Mouse (Mus musculus) urinary bladder, adult 2 months (tissue): ENCODE results near the gene Mfap2. TPM values are rescaled to one million over a fixed set of nuclear protein-coding genes. Genes with fewer than 3 reads are reported as not detected.

ENCODE experiments used
- DNase-seq: peaks from one replicate; pipeline ENCODE4 v3.0.0; 2022; ENCODE audit warnings: low spot score
- polyA plus RNA-seq: library from polyadenylated mRNA; depleted of rRNA; stranded (reverse); fragments of >200 nt; gene quantifications from 2 replicates; pipeline ENCODE4 v1.2.3, GENCODE M21; 2012

Mfap2 gene
- polyA plus RNA-seq, 1 experiment: 37.9 TPM

GRCm38 (mm10) chr4:141024992-141025391, 14.8 kb downstream of the Mfap2 start:
- DNase-seq: no peak

- DNase-seq: no peak
Measured at GRCm38 (mm10) chr4:141030541-141031206, 20.5 kb downstream of the Mfap2 start.

GRCm38 (mm10) chr4:141031733-141032132, 21.5 kb downstream of the Mfap2 start:
- peak; percentile 65 for DNase-seq

GRCm38 (mm10) chr4:141033606-141034549, 23.7 kb downstream of the Mfap2 start:
- DNase-seq: no peak

- no peak for DNase-seq
Measured at GRCm38 (mm10) chr4:141041117-141041516, 30.9 kb downstream of the Mfap2 start.

DNA sequence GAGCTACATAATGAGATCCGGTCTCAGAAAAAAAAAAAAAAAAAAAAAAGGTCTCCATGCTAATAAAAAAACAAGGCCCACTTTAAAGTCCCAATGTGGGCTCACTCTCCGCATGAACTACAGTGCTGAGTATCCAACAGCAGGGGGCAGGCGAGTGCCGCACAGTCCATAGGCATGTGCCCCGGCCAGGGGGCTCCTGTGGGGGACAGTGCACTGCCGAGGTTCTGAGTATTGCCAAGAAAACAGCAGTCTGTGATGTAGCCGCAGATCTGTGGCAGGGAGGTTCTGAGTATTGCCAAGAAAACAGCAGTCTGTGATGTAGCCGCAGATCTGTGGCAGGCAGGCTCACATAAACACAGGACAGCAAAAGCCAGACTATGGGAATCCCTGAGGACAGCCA, 34.6 kb downstream of the Mfap2 start:
- no peak for DNase-seq

GRCm38 (mm10) chr4:141048810-141049475, 38.7 kb downstream of the Mfap2 start:
- no peak for DNase-seq

- DNase-seq: no peak
Measured at GRCm38 (mm10) chr4:141049476-141049835, 39.2 kb downstream of the Mfap2 start.

DNA sequence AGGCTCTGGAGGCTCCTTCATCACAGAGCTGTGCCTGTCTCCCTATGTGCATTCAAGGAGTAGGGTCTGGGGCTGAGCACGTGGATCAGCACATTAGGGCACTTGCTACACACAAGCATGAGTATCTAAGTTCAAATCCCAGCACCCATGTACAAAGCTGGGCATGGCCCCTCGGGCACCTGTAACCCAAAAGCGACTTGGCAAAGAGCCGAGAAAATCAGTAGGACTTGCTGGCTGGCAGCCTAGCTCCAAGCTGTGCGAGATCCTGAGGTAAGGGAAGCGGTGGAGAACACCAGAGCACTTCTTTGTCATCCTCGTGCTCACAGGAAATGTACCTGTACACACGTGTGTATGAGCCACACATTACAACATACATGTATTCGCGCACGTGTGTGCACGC, 42.2 kb downstream of the Mfap2 start:
- no peak for DNase-seq

DNA sequence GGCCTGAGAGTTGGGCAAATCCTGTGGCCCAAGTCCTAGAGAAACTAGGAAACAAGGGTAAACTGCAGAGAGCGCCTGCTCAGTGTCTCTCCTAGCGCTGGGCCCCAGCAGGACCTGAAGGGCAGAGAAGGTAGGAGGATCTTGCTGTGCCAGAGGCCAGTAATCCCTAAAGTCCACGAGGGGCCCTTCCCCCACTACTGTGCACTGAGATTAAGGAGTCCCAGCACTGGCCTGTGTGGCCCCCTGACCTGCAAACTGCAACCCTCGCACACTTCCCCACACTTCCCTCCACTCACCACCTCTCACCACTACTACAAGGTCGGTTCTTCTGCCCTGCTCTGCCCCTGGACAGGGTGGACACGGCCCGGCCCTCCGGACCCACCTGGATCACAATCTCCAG, 42.9 kb downstream of the Mfap2 start:
- DNase-seq: no peak

DNA sequence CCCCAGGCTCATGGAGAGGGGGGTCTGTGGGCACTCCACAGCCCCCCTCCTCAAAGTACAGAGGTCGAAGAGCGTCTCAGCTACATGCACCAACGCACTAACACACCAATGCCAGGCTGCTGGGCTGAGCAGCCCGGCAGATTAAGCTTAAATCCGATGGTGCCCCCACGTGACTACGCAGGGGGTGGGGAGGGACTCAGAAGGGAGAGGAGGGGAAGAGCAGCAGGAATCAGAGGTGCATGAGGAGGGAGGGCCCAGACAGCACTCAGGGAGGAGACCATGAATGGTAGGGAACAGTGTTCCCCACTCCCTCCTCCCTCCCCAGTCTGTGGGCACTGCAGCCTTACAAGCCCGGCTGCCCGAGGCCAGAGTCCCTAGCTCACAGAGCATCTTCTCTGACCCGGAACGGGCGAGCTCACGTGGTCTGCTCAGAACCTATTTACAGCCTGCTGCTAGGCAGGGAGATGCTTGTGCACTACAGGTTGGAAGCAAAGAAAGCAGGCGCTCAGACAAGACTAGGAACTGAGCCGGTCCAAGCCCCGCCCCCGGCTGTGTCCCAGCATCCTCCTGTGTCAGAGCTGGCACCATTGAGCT, 43.4 kb downstream of the Mfap2 start:
- DNase-seq: no peak

DNA sequence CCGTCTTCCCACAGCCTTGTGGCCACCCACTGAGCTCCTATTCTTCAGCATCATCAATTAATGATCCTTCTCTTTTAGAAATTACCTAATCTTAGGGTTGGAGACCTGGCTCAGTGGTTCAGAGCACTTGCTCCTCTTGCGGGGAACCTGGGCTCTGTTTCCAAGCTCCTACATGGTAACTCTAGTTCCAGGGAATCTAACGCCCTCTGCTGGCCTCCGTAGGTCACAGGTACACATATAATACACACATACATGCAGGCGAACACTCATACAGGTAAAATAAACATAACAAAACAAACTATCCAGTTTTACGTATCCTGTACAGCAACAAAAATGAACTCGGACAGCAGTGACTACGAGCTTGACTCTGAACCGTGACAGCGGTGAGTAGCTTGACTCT, 46.8 kb downstream of the Mfap2 start:
- DNase-seq: no peak

GRCm38 (mm10) chr4:141058835-141059234, 48.6 kb downstream of the Mfap2 start:
- DNase-seq: no peak

GRCm38 (mm10) chr4:141059616-141060425, 49.6 kb downstream of the Mfap2 start:
- no peak for DNase-seq

GRCm38 (mm10) chr4:141060426-141061301, 50.4 kb downstream of the Mfap2 start, which contains the start of gene Crocc:
Crocc (minus strand) TSS chr4:141060550.
- peak; percentile 99 for DNase-seq

GRCm38 (mm10) chr4:141064104-141064659, 54.0 kb downstream of the Mfap2 start:
- DNase-seq: no peak

DNA sequence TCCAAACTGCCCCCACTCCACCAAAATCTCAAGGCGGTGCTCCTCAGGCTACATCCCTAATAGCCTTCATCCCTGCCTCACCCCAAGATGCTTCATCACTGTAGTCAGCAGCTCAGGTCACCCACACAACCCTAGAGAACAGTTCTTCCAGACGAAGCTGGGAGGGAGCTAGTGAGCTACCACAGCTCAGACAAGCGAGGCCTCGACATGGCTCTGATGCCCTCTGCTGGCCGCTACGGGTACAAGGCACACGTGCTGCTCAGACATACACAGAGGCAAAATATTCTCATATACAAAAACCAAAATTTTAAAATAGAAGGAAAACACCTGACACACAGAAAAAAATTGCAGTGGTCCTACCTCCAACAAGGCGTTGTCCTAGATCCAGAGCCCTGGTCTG, 54.9 kb downstream of the Mfap2 start:
- DNase-seq: no peak
